Mouse (Mus musculus): ENCODE data around the gene Clstn3. TPM values are rescaled to one million over a fixed set of nuclear protein-coding genes. Genes with fewer than 3 reads are reported as not detected.
"Not testable (repeated sequence)": the region's sequence is repeated elsewhere in the genome, so short reads cannot be mapped to it uniquely, and the experiment has no call there.

Gene Clstn3
- polyA plus RNA-seq, 1 experiment = 385 TPM

DNA sequence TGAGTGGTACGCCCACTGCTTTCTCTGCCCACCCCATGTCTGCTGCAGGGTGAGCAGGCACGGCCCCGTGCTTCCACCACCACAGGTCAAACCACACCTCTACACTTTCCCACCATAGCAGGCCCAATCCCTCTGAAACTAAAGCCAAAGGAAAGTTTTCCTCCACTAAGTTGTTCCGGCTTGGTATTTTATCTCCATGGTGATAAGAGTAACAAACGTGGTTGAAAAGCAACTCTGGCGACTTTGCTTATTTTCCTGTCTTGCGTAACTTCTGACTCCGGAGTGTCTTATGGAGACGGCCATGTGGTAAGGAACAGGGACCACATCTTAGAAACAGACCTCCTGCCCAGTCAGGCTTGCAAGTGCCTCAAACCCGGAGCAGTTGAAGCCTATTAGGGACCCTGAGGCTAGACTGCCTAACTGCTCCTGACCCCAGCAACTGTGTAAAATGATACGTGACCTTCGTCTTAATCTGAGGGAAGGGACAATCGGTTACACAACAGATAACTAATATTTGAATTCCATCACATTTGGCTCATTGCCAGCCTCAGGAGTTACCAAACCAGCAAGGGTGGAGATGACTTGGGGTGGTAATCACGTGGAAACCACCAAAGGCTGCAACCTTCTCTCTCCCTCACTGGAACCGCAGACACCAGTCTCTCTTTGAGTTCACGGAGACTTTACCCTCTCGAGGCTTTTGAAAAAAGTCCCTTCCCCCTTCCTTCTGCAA, 13.5 kb upstream of the Clstn3 start:
- Histone ChIP-seq H3K27ac (ENCODE audit: insufficient read depth, low read length) (no peak overlapping the region), H3K4me1 (ENCODE audit: control insufficient read depth, insufficient read depth, low read length) (no peaks in the 10 kb centered on the region), H3K4me3 (replicated peaks; ENCODE audit: insufficient read depth, low read depth, low read length) (no peak overlapping the region), H3K27me3 (ENCODE audit: control insufficient read depth, insufficient read depth, low read length) (no peaks in the 10 kb centered on the region)
- TF ChIP-seq POLR2A (IDR thresholded peaks at IDR 0.05; ENCODE audit: borderline replicate concordance, insufficient read depth, low read length) = no peak
- no peak for TF ChIP-seq CTCF (IDR thresholded peaks at IDR 0.05; ENCODE audit: borderline replicate concordance, insufficient read depth, low read depth, low read length)
- no peak for DNase-seq
- 73% methylated on average over 17 of the region's 17 CpGs for WGBS

DNA sequence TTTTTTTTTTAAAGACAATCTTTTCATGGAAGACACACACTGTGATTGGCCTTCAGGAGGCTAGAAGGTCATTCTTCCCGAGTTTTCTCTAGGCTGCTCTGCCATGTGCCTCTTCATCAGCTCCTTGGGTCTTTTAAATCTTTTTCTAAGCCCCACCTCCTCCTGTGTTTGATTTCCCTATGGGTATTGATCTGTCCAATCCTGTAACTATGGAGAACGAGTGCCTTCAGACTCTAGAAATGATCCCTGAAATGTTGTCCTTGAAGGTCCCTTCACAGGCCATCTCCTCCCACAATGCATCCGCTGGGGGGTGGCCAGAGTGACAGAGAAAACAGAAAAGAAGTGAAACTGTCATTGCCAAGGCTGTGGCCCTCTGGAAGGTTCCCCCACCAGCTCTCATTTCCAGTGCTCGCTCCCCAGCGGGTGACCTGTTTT, 12.6 kb upstream of the Clstn3 start:
- DNase-seq = no peak
- 62% methylated on average over 5 of the region's 5 CpGs for WGBS
- Histone ChIP-seq H3K4me3 (replicated peaks; ENCODE audit: insufficient read depth, low read depth, low read length) (no peak overlapping the region), H3K4me1 (ENCODE audit: control insufficient read depth, insufficient read depth, low read length) (no peaks in the 10 kb centered on the region), H3K27me3 (ENCODE audit: control insufficient read depth, insufficient read depth, low read length) (no peaks in the 10 kb centered on the region), H3K27ac (ENCODE audit: insufficient read depth, low read length) (no peak overlapping the region)
- TF ChIP-seq CTCF (IDR thresholded peaks at IDR 0.05; ENCODE audit: borderline replicate concordance, insufficient read depth, low read depth, low read length) (no peak), POLR2A (IDR thresholded peaks at IDR 0.05; ENCODE audit: borderline replicate concordance, insufficient read depth, low read length) (no peak)

GRCm38 (mm10) chr6:124476796-124477195, 12.2 kb upstream of the Clstn3 start:
- no peak for TF ChIP-seq POLR2A (IDR thresholded peaks at IDR 0.05; ENCODE audit: borderline replicate concordance, insufficient read depth, low read length)
- TF ChIP-seq CTCF (IDR thresholded peaks at IDR 0.05; ENCODE audit: borderline replicate concordance, insufficient read depth, low read depth, low read length) = no peak
- Histone ChIP-seq H3K27ac (ENCODE audit: insufficient read depth, low read length) (no peak overlapping the region), H3K4me3 (replicated peaks; ENCODE audit: insufficient read depth, low read depth, low read length) (no peak overlapping the region), H3K4me1 (ENCODE audit: control insufficient read depth, insufficient read depth, low read length) (no peaks in the 10 kb centered on the region), H3K27me3 (ENCODE audit: control insufficient read depth, insufficient read depth, low read length) (no peaks in the 10 kb centered on the region)
- WGBS = 85% methylated on average over 11 of the region's 11 CpGs
- no peak for DNase-seq

GRCm38 (mm10) chr6:124476216-124476615, 11.6 kb upstream of the Clstn3 start:
- no peak for TF ChIP-seq POLR2A (IDR thresholded peaks at IDR 0.05; ENCODE audit: borderline replicate concordance, insufficient read depth, low read length)
- TF ChIP-seq CTCF (IDR thresholded peaks at IDR 0.05; ENCODE audit: borderline replicate concordance, insufficient read depth, low read depth, low read length) = no peak
- Histone ChIP-seq H3K4me3 (replicated peaks; ENCODE audit: insufficient read depth, low read depth, low read length) (no peak overlapping the region), H3K27me3 (ENCODE audit: control insufficient read depth, insufficient read depth, low read length) (no peaks in the 10 kb centered on the region), H3K4me1 (ENCODE audit: control insufficient read depth, insufficient read depth, low read length) (no peaks in the 10 kb centered on the region), H3K27ac (ENCODE audit: insufficient read depth, low read length) (no peak overlapping the region)
- WGBS = 60% methylated on average over 7 of the region's 7 CpGs
- DNase-seq = no peak

DNA sequence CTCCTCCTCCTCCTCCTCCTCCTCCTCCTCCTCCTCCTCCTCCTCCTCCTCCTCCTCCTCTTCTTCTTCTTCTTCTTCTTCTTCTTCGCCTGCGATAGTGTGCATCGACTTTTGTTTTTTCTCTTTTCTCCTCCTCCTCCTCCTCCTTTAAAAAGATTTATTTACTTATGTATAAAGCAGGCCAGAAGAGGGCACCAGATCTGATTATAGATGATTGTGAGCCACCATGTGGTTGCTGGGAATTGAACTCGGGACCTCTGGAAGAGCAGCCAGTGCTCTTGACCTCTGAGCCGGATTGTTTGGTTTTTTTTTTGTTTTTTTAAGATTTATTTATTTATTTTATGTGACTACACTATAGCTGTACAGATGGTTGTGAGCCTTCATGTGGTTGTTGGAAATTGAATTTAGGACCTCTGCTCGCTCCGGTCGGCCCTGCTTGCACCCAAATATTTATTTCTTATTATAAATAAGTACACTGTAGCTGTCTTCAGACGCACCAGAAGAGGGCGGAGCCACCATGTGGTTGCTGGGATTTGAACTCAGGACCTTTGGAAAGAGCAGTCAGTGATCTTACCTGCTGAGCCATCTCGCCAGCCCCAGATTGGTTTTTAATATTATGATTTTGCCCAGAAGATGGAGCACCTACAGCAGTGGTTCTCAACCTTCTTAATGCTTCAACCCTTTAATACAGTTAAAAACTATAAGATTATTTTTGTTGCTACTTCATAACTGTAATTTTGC, 10.9 kb upstream of the Clstn3 start:
- DNase-seq; H3K27ac ChIP-seq (ENCODE audit: insufficient read depth, low read length); H3K4me1 ChIP-seq (ENCODE audit: control insufficient read depth, insufficient read depth, low read length); H3K27me3 ChIP-seq (ENCODE audit: control insufficient read depth, insufficient read depth, low read length); H3K4me3 ChIP-seq (replicated peaks; ENCODE audit: insufficient read depth, low read depth, low read length): not testable (repeated sequence)
- 87% methylated on average over 8 of the region's 11 CpGs for WGBS

- H3K4me1 ChIP-seq (ENCODE audit: control insufficient read depth, insufficient read depth, low read length) = no peaks in the 10 kb centered on the region
- no peak overlapping the region for H3K27ac ChIP-seq (ENCODE audit: insufficient read depth, low read length)
- no peaks in the 10 kb centered on the region for H3K27me3 ChIP-seq (ENCODE audit: control insufficient read depth, insufficient read depth, low read length)
- TF ChIP-seq CTCF (IDR thresholded peaks at IDR 0.05; ENCODE audit: borderline replicate concordance, insufficient read depth, low read depth, low read length) = no peak
- TF ChIP-seq POLR2A (IDR thresholded peaks at IDR 0.05; ENCODE audit: borderline replicate concordance, insufficient read depth, low read length) = no peak
- WGBS = 85% methylated on average over 11 of the region's 11 CpGs
- no peak for DNase-seq
- no peak overlapping the region for H3K4me3 ChIP-seq (replicated peaks; ENCODE audit: insufficient read depth, low read depth, low read length)
These were observed 10.0 kb upstream of the Clstn3 start for GRCm38 (mm10) chr6:124474621-124475020.

GRCm38 (mm10) chr6:124472801-124473200, 8.2 kb upstream of the Clstn3 start:
- Histone ChIP-seq H3K27me3 (ENCODE audit: control insufficient read depth, insufficient read depth, low read length) (no peaks in the 10 kb centered on the region), H3K4me3 (replicated peaks; ENCODE audit: insufficient read depth, low read depth, low read length) (no peak overlapping the region), H3K4me1 (ENCODE audit: control insufficient read depth, insufficient read depth, low read length) (no peaks in the 10 kb centered on the region), H3K27ac (ENCODE audit: insufficient read depth, low read length) (no peak overlapping the region)
- DNase-seq = peak; percentile 47 to 65
- WGBS = 30% methylated on average over 6 of the region's 6 CpGs
- TF ChIP-seq POLR2A (IDR thresholded peaks at IDR 0.05; ENCODE audit: borderline replicate concordance, insufficient read depth, low read length) (no peak), CTCF (IDR thresholded peaks at IDR 0.05; ENCODE audit: borderline replicate concordance, insufficient read depth, low read depth, low read length) (peak; percentile 63)

DNA sequence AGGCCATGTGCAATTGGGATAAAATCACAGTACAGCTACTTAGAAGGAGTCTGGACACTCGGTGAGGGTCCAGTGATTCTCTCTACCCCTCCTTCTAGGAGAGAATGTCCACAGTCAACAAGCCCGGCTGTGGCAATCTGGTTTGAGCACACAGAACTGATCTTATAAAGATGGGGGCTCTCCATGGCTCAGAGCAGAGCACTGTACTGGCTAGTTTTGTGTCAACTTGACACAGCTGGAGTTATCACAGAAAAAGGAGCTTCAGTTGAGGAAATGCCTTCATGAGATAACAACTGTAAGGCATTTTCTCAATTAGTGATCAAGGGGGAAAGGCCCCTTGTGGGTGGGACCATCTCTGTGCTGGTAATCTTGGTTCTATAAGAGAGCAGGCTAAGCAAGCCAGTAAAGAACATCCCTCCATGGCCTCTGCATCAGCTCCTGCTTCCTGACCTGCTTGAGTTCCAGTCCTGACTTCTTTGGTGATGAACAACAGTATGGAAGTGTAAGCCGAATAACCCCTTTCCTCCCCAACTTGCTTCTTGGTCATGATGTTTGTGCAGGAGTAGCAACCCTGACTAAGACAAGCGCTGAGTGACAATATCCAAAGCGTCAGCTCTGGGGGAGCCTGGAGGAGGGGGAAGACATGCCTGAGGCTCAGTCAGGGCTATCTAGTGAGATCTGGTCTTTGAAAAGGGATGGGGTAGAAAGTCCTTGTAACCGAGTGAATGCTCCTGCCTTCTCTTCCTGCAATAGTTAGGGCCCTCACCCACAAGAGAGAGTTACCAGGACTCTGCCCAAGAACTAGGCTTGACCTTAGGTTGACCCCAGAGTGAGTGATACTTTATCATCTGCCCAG, 7.4 kb upstream of the Clstn3 start:
- 89% methylated on average over 6 of the region's 6 CpGs for whole genome bisulfite sequencing
- H3K27me3 ChIP-seq (ENCODE audit: control insufficient read depth, insufficient read depth, low read length); DNase-seq; H3K27ac ChIP-seq (ENCODE audit: insufficient read depth, low read length); H3K4me1 ChIP-seq (ENCODE audit: control insufficient read depth, insufficient read depth, low read length); H3K4me3 ChIP-seq (replicated peaks; ENCODE audit: insufficient read depth, low read depth, low read length): not testable (repeated sequence)

Data from cerebellum, adult 2 months (tissue).